Mouse (Mus musculus): Measurements from ENCODE around the gene Reln. TPM values are rescaled to one million over a fixed set of nuclear protein-coding genes. Genes with fewer than 3 reads are reported as not detected.

Reln gene
- total RNA-seq, 2 experiments from 2014 or later = 272 to 308 TPM

DNA sequence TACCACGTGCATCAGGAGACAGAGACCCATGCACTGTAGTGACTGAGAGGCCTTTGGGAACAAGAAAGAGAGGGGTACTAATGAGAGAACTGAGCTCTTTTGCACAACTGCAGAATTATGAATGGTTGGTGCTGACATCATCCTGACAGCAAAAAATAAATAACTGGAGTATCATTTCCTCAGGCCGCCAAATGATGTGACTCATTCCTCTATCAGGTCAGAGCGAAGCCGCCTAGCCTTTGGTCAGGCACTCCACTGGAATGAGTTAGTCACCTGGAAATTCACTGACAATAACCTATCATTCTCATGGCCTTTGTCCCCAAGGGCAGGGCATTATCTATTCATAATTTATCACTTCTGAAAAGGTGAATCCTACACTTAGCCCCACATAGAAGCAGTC lies 202.7 kb downstream of the Reln start:
- ATAC-seq (replicated peaks; ENCODE audit: low FRiP score, poor library complexity, severe bottlenecking) = no peak

DNA sequence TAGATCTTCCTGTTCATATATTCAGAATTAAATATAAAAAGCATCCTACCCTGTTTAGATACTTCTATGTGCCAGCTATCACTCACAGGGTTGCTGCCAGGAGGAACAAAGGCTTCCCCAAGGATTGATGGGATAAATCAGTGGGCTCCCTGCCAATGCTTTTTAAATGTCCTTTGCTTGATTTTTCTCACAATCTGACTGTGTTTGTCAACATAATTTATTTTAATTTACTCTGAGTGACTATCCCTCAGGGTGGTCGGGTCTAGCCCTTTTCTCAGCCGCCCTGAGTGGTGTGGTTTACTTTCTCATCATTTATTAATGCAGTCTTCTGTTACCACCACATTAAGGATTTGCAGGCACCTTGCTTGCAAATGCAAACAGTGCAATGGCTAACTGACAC lies 205.5 kb downstream of the Reln start:
- ATAC-seq (replicated peaks; ENCODE audit: low FRiP score, poor library complexity, severe bottlenecking) = no peak

DNA sequence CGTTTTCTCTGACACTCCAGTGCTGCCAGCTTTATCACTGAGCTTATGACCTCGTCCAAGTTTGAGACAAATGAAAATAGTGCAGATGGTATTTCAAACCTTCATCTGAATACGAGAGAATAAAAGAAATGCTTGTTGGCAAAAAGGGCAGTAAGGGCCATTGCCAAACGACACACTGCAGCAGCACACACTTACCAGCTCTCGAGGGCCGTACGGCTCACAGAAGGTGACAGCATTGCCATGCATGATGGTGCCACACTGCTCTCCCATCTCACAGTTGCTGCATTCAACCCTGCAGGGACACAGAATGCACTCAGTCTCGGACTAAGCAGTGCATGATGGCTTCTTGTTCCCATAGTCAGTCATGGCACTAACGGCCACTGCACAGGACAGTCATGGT lies 210.1 kb downstream of the Reln start:
- ATAC-seq (replicated peaks; ENCODE audit: low FRiP score, poor library complexity, severe bottlenecking) = no peak

DNA sequence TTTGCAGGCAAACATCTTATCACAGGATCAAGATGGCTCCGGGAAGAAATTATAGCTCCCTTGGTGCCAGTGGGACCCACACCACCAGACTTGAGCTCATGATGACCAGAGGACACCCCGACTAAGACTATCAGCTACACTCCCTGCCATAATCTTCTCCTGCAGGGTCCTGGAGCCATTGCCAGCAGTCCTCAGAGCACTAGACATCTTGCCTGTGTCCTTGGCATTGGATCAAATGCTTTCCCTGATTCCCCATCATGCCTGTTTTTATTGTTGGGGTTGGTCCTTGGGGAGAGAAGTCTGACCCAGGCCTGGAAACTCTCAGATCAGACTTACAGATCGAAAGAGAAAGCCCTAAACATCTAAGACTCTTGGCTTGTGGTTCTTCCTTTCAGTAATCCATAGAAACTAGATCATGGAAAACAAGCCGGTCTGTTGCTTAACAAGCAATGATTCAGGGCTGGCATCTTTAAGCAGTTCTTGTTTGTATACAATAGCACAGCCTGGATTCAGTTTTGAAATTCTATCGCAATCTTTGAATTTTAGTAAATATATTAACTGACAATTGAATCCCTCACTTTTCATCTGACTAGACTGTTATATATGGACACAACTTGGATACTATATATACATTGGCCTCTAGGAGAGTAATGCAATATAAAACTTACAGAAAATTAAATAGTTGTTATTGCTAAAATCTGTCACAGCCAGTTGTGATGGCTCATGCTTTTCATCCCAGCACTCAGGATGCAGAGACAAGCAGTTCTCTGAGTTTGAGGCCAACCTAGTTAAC lies 212.6 kb downstream of the Reln start:
- ATAC-seq (replicated peaks; ENCODE audit: low FRiP score, poor library complexity, severe bottlenecking) = no peak

DNA sequence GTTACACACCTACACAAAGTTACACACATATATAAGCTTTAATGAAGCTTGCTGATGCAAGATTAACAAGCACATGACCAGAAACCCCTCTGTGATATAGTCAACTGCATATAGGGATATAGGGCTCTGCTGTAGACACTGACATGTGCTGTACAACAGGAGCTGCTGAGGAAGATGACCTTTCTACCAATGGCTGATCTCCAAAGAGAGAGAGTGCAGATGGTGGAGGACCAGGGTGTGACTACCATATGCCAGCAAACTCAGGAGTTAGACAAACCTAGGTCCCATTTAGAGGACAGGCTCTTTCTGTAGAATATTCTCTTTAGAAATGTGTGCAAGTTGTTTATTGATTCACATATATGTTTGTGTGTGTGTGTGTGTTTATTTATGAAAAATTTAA lies 216.9 kb downstream of the Reln start:
- ATAC-seq (replicated peaks; ENCODE audit: low FRiP score, poor library complexity, severe bottlenecking) = no peak

DNA sequence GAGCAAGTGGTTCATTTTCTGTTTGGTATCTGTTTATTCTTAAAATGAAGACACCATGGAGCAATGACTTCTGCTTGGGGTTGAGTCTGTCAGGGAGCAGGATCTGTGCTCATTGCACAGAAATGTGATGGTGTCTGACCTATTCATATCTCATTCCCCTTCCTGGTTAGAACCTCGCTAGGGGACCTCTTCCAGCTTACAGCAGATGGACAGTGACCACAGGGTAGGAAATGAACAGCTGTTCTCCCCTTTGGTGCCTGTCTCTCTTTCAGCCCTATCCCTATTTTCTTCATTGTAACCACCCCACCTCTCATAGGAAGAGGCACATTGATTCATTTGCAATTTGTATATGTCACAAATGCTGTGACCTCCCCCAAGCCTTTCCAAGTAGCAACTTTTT lies 225.2 kb downstream of the Reln start:
- no peak for ATAC-seq (replicated peaks; ENCODE audit: low FRiP score, poor library complexity, severe bottlenecking)

DNA sequence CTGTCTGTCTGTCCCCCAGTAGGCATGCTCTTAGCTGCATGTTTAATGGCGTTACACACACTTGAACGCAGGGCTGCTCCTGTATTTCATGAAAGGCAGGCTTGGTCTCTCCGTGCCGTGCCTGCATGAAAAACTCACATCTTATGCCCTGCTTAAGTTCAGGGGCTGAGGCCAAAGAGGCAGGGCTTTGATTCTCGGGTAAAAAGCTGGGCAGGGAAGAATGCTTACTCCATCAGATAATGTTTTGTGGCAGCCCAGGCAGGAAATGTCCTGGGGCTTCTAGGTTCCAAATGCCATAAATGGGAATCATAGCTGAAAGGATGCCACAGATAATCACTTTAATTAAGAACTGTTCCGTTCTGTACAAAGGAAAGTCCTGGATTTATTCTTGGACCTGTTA lies 226.0 kb downstream of the Reln start:
- no peak for ATAC-seq (replicated peaks; ENCODE audit: low FRiP score, poor library complexity, severe bottlenecking)

DNA sequence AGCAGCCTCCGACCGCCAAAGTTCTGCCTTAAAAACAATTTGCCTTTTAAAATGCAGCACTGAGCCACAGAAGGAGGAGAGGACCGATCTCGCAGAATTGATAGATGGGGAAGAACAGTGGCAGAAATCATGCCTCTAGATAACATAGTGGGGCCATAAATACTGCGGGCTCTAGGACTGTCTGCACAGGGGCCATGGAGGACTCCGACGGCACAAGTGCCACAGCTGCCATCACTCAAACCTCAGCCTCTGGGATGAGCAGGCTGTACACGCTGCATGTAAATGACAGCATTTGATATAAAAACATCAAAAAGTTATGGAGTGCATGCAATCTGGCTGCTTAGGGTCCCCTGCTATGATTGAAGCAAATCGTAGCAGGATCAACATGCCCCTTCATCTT lies 227.6 kb downstream of the Reln start:
- no peak for ATAC-seq (replicated peaks; ENCODE audit: low FRiP score, poor library complexity, severe bottlenecking)

DNA sequence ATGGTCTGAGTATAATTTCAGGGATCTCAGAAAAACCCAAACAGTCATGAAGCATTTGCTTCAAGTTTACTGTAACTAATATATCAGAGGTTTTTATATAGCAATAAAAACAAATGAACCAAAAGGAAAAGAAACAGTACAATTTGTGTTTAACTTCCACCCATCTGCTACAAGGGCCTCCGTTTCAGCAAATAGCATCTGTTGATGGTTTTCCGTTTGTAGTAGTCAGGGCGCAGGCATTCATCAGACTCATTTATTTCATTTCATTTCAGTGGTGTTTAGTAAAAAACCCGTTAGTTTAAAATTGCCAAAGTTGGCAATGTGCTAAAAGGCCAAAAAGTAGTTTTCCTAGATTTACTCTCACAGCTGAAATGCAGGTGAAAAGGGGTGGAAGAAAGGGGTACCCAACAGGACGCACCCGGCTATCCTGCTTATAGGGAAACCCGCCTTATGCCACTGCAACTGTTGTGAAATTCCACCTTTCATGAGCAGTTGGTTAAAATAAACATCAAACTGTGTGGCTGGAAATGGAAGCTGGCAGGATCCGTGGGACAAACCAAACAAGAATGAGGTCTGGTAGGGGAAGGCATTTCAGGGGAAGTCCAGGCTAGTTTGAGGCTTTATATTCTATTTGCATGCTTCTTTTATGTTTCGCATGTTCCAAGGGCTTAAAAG lies 237.6 kb downstream of the Reln start:
- no peak for ATAC-seq (replicated peaks; ENCODE audit: low FRiP score, poor library complexity, severe bottlenecking)

DNA sequence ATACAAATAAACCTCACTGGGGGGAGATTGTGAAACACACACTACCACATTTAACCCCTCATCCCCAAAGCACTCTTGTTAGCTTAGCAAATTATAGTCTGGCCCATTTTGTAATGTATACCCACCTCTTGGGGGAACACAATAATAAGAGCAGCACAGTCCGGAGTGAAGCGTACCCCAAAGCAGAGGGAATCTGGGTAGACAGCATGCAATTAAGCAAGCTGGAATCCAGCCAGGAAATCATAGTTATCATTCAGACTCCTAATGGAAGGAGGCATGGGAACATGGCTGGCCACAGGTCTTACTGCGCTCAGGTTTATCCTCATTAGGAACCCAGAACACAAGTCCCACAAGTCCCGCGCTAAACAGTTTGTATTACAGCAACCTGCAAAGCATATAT lies 249.5 kb downstream of the Reln start:
- no peak for ATAC-seq (replicated peaks; ENCODE audit: low FRiP score, poor library complexity, severe bottlenecking)

DNA sequence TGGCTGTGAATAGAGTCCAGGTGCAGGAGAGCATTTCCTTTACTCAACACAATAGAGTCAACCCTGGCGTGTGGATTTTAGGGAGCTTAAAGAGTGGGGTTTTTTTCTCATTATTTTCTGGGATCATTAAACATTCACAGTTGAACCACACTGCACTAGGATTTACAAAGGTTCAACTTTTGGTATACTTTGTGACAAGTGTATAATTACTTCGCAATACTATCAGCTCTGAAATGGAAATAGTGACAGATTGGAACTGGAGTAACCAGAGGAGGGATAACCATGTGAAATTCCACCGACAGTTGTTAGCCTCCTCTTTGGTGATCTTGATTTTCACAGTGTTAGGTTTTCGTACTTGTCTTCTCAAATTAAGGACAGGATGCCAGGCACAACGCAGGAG lies 250.5 kb downstream of the Reln start:
- no peak for ATAC-seq (replicated peaks; ENCODE audit: low FRiP score, poor library complexity, severe bottlenecking)

DNA sequence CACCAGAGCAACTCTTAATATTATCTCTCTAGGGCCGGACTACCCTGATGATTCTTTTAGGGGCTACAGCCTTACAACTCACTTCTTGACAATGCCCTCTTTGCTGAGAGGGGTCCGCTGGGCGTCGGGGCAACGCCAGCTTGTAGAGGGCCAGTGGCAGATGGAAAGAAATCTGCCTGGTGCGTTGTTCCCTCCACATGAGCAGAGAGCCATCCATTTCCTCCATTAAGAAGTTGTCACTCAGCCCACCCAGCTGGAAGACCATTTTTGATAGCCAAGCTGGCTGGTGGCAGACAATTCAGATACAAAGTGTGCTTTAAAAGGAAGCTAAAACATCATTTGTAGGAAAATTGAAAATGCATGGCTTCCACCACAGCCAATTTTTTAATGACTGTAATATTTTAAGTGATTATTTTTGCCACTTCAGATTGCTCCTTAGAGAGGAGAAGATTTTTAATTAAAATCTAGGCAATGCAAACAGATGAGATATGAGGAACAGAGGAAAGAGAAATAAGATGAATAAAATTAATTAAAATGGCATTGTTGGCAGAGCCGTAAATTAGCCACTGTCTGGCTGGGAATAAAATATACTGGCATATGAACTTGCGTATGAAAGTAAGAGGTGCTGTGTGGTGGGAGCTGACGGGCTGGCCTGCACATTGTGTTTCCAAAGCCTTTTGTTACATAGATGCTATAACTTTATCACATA lies 251.2 kb downstream of the Reln start:
- ATAC-seq (replicated peaks; ENCODE audit: low FRiP score, poor library complexity, severe bottlenecking) = no peak

DNA sequence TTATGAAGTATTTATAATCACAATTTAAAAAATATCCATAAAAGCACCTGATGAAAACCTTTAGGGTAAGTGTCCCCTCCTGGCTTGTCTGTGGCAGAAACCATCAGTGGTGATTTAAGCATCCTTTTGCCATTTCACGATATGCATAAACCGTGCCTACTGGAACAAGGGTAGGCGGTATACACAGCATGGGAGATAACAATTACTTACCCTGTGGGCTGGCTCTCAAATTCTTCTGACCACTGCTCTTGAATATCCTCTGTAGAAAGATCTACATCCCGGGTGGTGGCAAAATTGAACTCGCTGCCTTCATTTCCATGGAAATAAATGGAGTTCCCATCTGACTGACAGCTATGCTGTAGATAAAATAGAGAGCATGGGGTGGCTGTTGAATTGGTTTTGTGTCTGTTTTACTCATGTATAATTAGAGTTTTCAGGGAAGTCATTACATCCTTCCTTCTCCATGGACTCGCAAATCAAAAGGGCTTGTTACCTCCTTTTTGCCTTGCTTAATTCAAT lies 264.0 kb downstream of the Reln start:
- no peak for ATAC-seq (replicated peaks; ENCODE audit: low FRiP score, poor library complexity, severe bottlenecking)

DNA sequence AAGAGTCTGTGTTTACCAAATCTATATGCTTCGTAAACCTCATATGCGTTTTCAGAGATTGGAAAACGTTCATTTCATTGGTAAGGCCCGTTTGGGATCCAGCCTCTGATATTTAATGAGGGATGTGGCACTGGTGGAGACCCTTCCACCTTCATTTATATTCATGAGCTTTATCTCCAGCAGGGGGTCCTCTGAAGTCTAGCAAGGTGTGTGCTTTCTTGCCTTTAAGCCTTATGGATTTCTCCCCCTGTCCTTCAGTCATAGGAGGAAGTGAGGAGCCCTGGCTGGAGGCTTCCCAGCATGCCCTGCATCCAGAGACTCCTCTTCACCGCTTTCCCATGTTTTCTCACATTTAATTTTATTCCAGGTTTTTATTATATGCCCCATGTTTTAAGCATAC lies 269.5 kb downstream of the Reln start:
- ATAC-seq (replicated peaks; ENCODE audit: low FRiP score, poor library complexity, severe bottlenecking) = no peak

DNA sequence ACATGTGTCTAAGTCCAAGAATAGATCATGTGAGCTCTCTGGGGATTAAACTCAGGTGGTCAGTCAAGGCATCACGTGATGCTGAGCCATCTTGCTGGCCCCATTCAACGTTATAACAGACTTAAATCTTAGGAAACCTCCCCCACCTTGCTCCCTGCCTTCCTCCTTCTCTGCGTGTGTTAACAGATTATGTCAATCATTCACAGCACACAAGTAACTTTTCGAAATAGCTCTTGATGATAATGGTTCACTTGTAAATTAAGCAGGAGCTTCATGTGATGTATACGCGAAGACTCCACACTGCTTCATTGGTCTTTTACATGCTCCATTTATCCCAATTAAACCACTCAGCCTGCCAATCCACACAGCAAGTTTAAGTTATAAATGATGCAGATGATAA lies 271.9 kb downstream of the Reln start:
- ATAC-seq (replicated peaks; ENCODE audit: low FRiP score, poor library complexity, severe bottlenecking) = no peak

DNA sequence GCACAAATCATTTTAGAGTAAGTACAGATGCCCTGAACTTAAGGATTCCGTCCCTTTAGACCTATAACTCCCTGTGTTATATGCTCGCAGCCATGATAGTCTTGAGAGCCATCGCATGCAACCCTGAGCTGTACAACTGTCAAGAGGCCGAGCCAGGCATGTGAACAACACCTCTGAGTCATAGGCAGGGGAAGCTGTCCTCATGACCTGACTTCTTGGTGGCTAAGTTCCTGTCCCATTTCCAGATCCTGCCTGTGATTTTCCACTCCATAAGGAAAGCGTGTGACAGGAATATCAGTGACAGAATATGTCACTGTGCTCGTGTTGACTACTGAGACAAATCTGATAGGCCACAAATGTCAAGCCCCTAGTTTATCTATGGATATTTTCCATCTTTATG lies 285.3 kb downstream of the Reln start:
- ATAC-seq (replicated peaks; ENCODE audit: low FRiP score, poor library complexity, severe bottlenecking) = no peak

DNA sequence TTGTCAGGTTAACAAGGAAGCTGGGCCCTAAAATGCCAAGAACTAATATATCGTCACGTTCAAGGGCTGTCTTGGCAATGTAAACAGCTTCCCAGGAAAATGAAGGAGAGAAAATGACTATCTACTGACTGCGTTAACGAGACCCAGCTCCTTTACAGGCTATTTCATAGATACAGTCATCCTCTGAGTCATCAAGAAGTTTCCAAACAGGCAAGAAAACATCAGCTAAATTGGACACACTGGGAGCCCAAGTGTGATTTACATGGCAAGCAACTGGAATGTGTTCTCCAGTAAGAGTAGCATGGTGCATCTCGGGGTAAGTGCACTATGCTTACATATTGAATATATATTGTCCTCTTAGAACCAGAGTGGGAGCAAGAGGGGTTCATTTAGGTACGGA lies 302.7 kb downstream of the Reln start:
- ATAC-seq (replicated peaks; ENCODE audit: low FRiP score, poor library complexity, severe bottlenecking) = no peak

DNA sequence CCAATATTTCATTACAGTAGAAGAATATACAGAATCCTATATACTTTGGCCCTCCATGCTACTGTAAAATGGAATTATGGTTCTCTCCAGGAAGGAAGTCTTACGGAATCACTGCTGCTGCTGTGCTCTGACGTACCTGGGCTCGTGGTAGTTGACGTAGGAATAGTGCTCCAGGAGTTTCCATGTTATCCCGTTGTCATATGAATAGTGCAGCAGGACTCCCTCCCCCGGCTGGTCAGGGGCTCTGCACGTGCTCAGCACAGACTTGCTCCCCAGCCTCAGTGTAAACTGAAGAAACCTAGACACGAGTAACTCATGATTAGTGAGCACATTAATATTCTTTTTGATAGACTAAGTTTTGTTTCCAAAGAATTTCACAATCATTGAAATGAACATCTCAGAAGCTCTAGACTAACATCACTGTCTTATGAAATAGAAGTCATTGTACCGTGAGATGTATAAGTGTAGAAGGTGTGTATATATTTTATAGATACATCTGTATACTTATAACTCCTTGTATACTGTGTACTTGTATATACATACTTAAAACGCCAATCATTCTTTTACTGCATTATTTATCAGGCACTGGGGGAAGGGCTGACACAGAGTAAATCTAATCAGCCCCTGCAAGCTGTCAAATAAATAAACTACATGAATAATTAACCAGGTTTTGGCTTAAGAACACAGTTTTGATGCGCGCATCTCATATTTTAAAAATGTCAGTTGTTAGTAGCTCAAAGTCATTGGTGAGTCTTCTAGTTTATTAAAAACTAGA lies 304.9 kb downstream of the Reln start:
- ATAC-seq (replicated peaks; ENCODE audit: low FRiP score, poor library complexity, severe bottlenecking) = no peak

DNA sequence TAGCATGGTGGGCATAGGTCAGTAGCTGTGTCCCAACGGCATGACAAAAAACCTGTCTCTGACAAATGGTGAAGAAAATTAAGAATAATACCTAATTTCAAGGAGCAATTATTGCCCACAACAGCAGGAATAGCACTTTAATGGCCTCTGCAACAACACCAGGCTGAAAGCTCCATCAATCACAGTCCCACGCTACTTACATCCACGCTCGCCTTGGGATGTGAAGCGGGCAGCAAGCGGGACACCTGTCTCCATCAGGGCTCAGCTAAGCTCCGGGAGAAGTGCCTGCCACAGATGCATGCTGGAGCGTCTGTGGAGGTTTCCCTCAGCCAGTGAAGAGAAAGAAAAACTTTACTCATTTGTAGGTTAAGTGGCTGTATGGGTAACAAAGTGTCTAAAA lies 309.3 kb downstream of the Reln start:
- ATAC-seq (replicated peaks; ENCODE audit: low FRiP score, poor library complexity, severe bottlenecking) = no peak

DNA sequence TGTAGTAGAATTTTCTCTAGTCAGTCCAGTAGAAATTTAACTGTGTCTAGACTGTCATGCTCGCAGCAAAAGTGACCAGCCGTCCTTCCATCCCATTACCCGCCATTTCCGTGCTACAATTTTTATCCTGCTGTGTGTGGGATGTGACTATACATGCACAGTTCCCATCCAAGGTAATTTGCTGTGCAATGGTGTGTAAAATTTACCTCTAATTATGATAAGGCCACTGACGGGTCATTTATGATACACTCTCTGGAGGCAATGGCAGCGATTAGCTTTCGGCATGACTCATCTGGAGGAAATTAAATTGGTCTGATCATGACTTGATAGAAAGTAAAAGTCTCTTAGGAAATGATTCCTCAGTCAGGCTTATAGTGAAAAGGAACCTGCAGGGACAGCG lies 311.5 kb downstream of the Reln start:
- ATAC-seq (replicated peaks; ENCODE audit: low FRiP score, poor library complexity, severe bottlenecking) = no peak

Measured in erythroblast, adult 5-6 weeks (primary cell).